ENCODE assay signal across 15 mouse cellular contexts in the genomic region with DNA sequence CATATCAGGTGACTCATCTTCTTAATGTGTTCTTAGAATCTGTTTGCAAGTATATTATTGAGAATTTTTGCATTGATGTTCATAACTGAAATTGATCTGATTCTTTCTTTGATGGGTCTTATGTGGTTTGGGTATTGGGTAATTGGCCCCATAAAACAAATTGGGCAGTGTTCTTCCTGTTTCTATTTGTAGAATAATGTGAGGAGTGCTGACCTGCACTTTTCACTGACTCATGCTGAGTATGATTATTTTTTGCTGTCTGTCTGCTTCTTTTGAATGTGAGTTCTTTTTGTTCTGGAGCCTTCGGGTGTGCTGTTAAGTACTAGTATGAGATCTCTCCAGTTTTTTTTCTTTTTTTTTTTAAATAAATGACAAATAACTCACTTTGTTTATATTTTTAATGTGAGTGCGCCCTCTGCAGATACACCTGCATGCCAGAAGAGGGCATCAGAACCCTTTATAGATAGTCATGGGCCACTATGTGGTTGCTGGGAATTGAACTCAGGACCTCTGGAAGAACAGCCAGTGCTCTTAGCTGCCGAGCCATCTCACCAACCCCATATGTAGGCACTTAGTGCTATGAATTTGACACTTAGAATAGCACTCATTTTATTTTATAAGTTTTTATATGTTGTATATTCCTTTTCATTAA. TPM values are rescaled to one million over a fixed set of nuclear protein-coding genes. Genes with fewer than 3 reads are reported as not detected.
DNase-seq lines count a peak whose midpoint lies in the region; TF ChIP-seq lines count a peak whose summit lies in the region.
"Had no signal": no experiment of that assay in that cellular context is flagged by ENCODE, and none has a peak within 500 bp of the region (broad histone marks: within the 10 kb centered on the region; RNA-seq: fewer than 3 reads in every experiment).

No protein-coding gene starts in this region.

- peaks cover 31% of the 10 kb centered on the region for H3K36me3 ChIP-seq in macrophage (ENCODE audit: inconsistent target)

- H3K79me2 ChIP-seq in macrophage (ENCODE audit: inconsistent target) = peaks cover 31% of the 10 kb centered on the region

- no peak for DNase-seq in gastrocnemius, adult 2 months
- DNase-seq in gastrocnemius, postnatal 10 days = no peak
- no peak for DNase-seq in left cerebral cortex, adult 2 months (ENCODE audit: extremely low spot score in 1 of 2, low spot score in 2 of 2)
- DNase-seq in left cerebral cortex, postnatal 10 days (ENCODE audit: extremely low spot score in 1 of 2, low spot score in 2 of 2) = no peak
- peak; percentile 13 for DNase-seq in ES-CJ7 (ENCODE audit: low read depth, low spot score)
- no peak for DNase-seq in MN1 (ENCODE audit: low spot score)
- DNase-seq in urinary bladder, postnatal 36 days (ENCODE audit: low spot score in 2 of 2) = no peak
- DNase-seq: adrenal gland, postnatal 36 days; cerebellum, postnatal 14 days; kidney, postnatal 36 days had no signal

- H3K4me3 ChIP-seq in gastrocnemius, adult 2 months = no peak overlapping the region
- no peak overlapping the region for H3K4me3 ChIP-seq in left cerebral cortex, adult 2 months
- no peak overlapping the region for H3K4me3 ChIP-seq in macrophage (ENCODE audit: inconsistent target)
- H3K4me3 ChIP-seq: intestine, embryonic 15.5 days; limb, embryonic 10.5 days; liver, embryonic 15.5 days; midbrain, embryonic 12.5 days had no signal

- peak; percentile 42 for TF ChIP-seq CTCF in gastrocnemius, adult 2 months (IDR thresholded peaks at IDR 0.05)
- TF ChIP-seq CTCF in left cerebral cortex, adult 2 months (IDR thresholded peaks at IDR 0.05) = peak; percentile 29

- H3K27ac ChIP-seq in gastrocnemius, adult 2 months = peak overlapping the region; percentile 46
- H3K27ac ChIP-seq in left cerebral cortex, adult 2 months = no peak overlapping the region
- peak overlapping the region; percentile 78 for H3K27ac ChIP-seq in macrophage
- H3K27ac ChIP-seq: intestine, embryonic 15.5 days; limb, embryonic 10.5 days; liver, embryonic 15.5 days; midbrain, embryonic 12.5 days had no signal

- 51% methylated on average over 3 of the region's 3 CpGs for WGBS in macrophage (ENCODE audit: missing documents)

- intact Hi-C loops in gastrocnemius, adult 2 months (cut with DNase I) = no loop called here
- intact Hi-C loops in left cerebral cortex, adult 2 months (cut with DNase I) = no loop called here
- intact Hi-C loops in left cerebral cortex, postnatal 10 days (cut with DNase I) = no loop called here

RNA-seq across cellular contexts. Expression of a gene that starts 8.0 kb away (rescaled TPM):
- total RNA-seq in gastrocnemius, adult 2 months (2021) = 1 to 10 TPM; 5.2 to 5.5 TPM
- 1 to 10 TPM; 4.2 to 5.2 TPM for total RNA-seq in gastrocnemius, postnatal 10 days (2021)
- total RNA-seq in left cerebral cortex, adult 2 months (2021) = 1 to 10 TPM; 6.1 to 6.3 TPM
- 1 to 10 TPM; 4.7 to 5.7 TPM for total RNA-seq in left cerebral cortex, postnatal 10 days (2021)
- 100 to 1,000 TPM in 3 of 26 experiments, 10 to 100 TPM in 23; 11.4 to 113 (median 39.8) TPM for total RNA-seq in macrophage (2018; cell fraction: chromatin; rRNA removed)
- 10 to 100 TPM in 24 of 26 experiments, 1 to 10 TPM in 2; 7.3 to 55.0 (median 29.3) TPM for total RNA-seq in macrophage (2018; cell fraction: cytosol; rRNA removed)
- 100 to 1,000 TPM in 1 of 26 experiments, 10 to 100 TPM in 25; 11.2 to 104 (median 47.3) TPM for total RNA-seq in macrophage (2018; cell fraction: nucleus; rRNA removed)
- 16.2 to 24.6 TPM (median 22.3 TPM) in 3 replicates for polyA plus RNA-seq in macrophage (2018)

RNA-seq across cellular contexts. Expression of a gene that starts 8.5 kb away (rescaled TPM):
- total RNA-seq in gastrocnemius, adult 2 months (2021) = 10 to 100 TPM; 10.3 to 10.9 TPM
- 10 to 100 TPM; 10.5 to 16.2 TPM for total RNA-seq in gastrocnemius, postnatal 10 days (2021)
- total RNA-seq in left cerebral cortex, adult 2 months (2021) = 10 to 100 TPM; 45.7 to 48.6 TPM
- 10 to 100 TPM; 31.8 to 32.2 TPM for total RNA-seq in left cerebral cortex, postnatal 10 days (2021)
- 100 to 1,000 TPM in 18 of 26 experiments, 10 to 100 TPM in 8; 58.4 to 265 (median 164) TPM for total RNA-seq in macrophage (2018; cell fraction: chromatin; rRNA removed)
- total RNA-seq in macrophage (2018; cell fraction: cytosol; rRNA removed) = 10 to 100 TPM; 19.9 to 36.8 (median 27.5) TPM
- 100 to 1,000 TPM in 11 of 26 experiments, 10 to 100 TPM in 15; 32.2 to 163 (median 82.0) TPM for total RNA-seq in macrophage (2018; cell fraction: nucleus; rRNA removed)
- 26.7 to 37.4 TPM (median 35.5 TPM) in 3 replicates for polyA plus RNA-seq in macrophage (2018)

RNA-seq across cellular contexts. Expression of a gene that starts 38.5 kb away (rescaled TPM):
- total RNA-seq in gastrocnemius, adult 2 months (2021) = 1 to 10 TPM; 3.1 to 4.4 TPM
- total RNA-seq in gastrocnemius, postnatal 10 days (2021) = 1 to 10 TPM; 4.0 to 5.3 TPM
- 1 to 10 TPM; 6.5 to 7.7 TPM for total RNA-seq in left cerebral cortex, adult 2 months (2021)
- total RNA-seq in left cerebral cortex, postnatal 10 days (2021) = 1 to 10 TPM; 8.0 to 8.9 TPM
- total RNA-seq in macrophage (2018; cell fraction: chromatin; rRNA removed) = 10 to 100 TPM in 2 of 26 experiments, 1 to 10 TPM in 23, under 1 TPM in 1; 1.00 to 16.0 (median 4.2) TPM
- total RNA-seq in macrophage (2018; cell fraction: cytosol; rRNA removed) = 10 to 100 TPM in 4 of 26 experiments, 1 to 10 TPM in 22; 1.7 to 12.4 (median 6.6) TPM
- 10 to 100 TPM in 6 of 26 experiments, 1 to 10 TPM in 20; 2.0 to 13.5 (median 4.5) TPM for total RNA-seq in macrophage (2018; cell fraction: nucleus; rRNA removed)
- polyA plus RNA-seq in macrophage (2018) = 4.3 to 10.6 TPM (median 10.2 TPM) in 3 replicates

RNA-seq across cellular contexts. Expression of a gene that starts 38.7 kb away (rescaled TPM):
- total RNA-seq in gastrocnemius, adult 2 months (2021) = 10 to 100 TPM; 12.4 to 17.1 TPM
- total RNA-seq in gastrocnemius, postnatal 10 days (2021) = 10 to 100 TPM; 11.7 to 14.0 TPM
- 10 to 100 TPM; 18.2 to 19.9 TPM for total RNA-seq in left cerebral cortex, adult 2 months (2021)
- total RNA-seq in left cerebral cortex, postnatal 10 days (2021) = 10 to 100 TPM; 17.7 to 17.8 TPM
- total RNA-seq in macrophage (2018; cell fraction: chromatin; rRNA removed) = 10 to 100 TPM in 13 of 26 experiments, 1 to 10 TPM in 13; 1.5 to 30.9 (median 10.1) TPM
- total RNA-seq in macrophage (2018; cell fraction: cytosol; rRNA removed) = 1 to 10 TPM; 2.9 to 8.3 (median 5.4) TPM
- total RNA-seq in macrophage (2018; cell fraction: nucleus; rRNA removed) = 10 to 100 TPM in 11 of 26 experiments, 1 to 10 TPM in 15; 2.0 to 36.4 (median 8.2) TPM
- polyA plus RNA-seq in macrophage (2018) = 7.0 to 7.9 TPM (median 7.1 TPM) in 3 replicates
